Mouse (Mus musculus) megakaryocyte progenitor cell, adult 5-6 weeks (primary cell): ENCODE data around the gene Zcchc8. TPM values are rescaled to one million over a fixed set of nuclear protein-coding genes. Genes with fewer than 3 reads are reported as not detected.

Source experiments
- ATAC-seq: replicated peaks from 2 replicates; pipeline ENCODE4 v1.8.0; 2016; ENCODE audit warnings: mild to moderate bottlenecking, moderate TSS enrichment, inconsistent platforms; ENCODE audit not compliant: poor library complexity
- total RNA-seq, 2 experiments: library from RNA; stranded (forward) in 1 of 2; stranded (reverse) in 1 of 2; fragments of 157-497, 149-512 nt in 1 of 2; fragments of 200-1000 nt in 1 of 2; gene quantifications; 2 replicates each; pipeline versions ENCODE4 v1.2.3 to v1.2.4; 2015 to 2017

Zcchc8 gene
- total RNA-seq, 2 experiments from 2014 or later: 50.8 to 103 TPM

- ATAC-seq: peak; percentile 53
Measured at GRCm38 (mm10) chr5:123684221-123685144, 36.4 kb downstream of the Zcchc8 start, which contains the start of gene Clip1. TSS of gene Clip1 (minus strand) at chr5:123684618.

- peak; percentile 16; the same call in 1 of the 2 replicates for ATAC-seq
Measured at GRCm38 (mm10) chr5:123683377-123684220, 37.3 kb downstream of the Zcchc8 start.

- 0 out of 2 replicates have a peak, but pooled peaks have one; percentile 15 for ATAC-seq
Measured at GRCm38 (mm10) chr5:123683043-123683376, 37.9 kb downstream of the Zcchc8 start.

GRCm38 (mm10) chr5:123682372-123682771 is 38.5 kb downstream of the Zcchc8 start:
- ATAC-seq: peak; percentile 51

GRCm38 (mm10) chr5:123679546-123680263 is 41.2 kb downstream of the Zcchc8 start:
- no peak for ATAC-seq

- 0 out of 2 replicates have a peak, but pooled peaks have one; percentile 17 for ATAC-seq
Measured at GRCm38 (mm10) chr5:123679106-123679505, 41.8 kb downstream of the Zcchc8 start.

GRCm38 (mm10) chr5:123675717-123676116 is 45.2 kb downstream of the Zcchc8 start:
- no peak for ATAC-seq

- peak; percentile 38; the same call in 1 of the 2 replicates for ATAC-seq
Measured at GRCm38 (mm10) chr5:123675221-123675620, 45.7 kb downstream of the Zcchc8 start.

- ATAC-seq: no peak
Measured at GRCm38 (mm10) chr5:123671473-123671820, 49.5 kb downstream of the Zcchc8 start.

GRCm38 (mm10) chr5:123670800-123671472 is 50.0 kb downstream of the Zcchc8 start:
- ATAC-seq: peak; percentile 66

GRCm38 (mm10) chr5:123669991-123670799 is 50.7 kb downstream of the Zcchc8 start:
- ATAC-seq: peak; percentile 43; the same call in 1 of the 2 replicates

GRCm38 (mm10) chr5:123667915-123668314 is 53.0 kb downstream of the Zcchc8 start:
- ATAC-seq: peak; percentile 41

- no peak for ATAC-seq
Measured at GRCm38 (mm10) chr5:123665956-123666355, 54.9 kb downstream of the Zcchc8 start.

GRCm38 (mm10) chr5:123664329-123664728 is 56.6 kb downstream of the Zcchc8 start:
- ATAC-seq: no peak

- ATAC-seq: peak; percentile 80
Measured at GRCm38 (mm10) chr5:123662059-123662458, 58.8 kb downstream of the Zcchc8 start.

GRCm38 (mm10) chr5:123661602-123662001 is 59.3 kb downstream of the Zcchc8 start:
- 0 out of 2 replicates have a peak, but pooled peaks have one; percentile 21 for ATAC-seq

- ATAC-seq: peak; percentile 53
Measured at GRCm38 (mm10) chr5:123657651-123658050, 63.2 kb downstream of the Zcchc8 start.

- peak; percentile 76 for ATAC-seq
Measured at GRCm38 (mm10) chr5:123654937-123655336, 66.0 kb downstream of the Zcchc8 start.

GRCm38 (mm10) chr5:123653287-123653801 is 67.6 kb downstream of the Zcchc8 start:
- no peak for ATAC-seq
